Mouse (Mus musculus) spleen, adult 18-20 months (tissue): ENCODE results near the gene Hoxd10.

Source experiments
- DNase-seq, 2 experiments: peaks; one replicate each; pipeline ENCODE4 v3.0.0; 2022; ENCODE audit warnings: mixed read lengths in 2 of 2

Gene Hoxd10

GRCm38 (mm10) chr2:74732513-74733316, 41.0 kb downstream of the Hoxd10 start:
- no peak for DNase-seq

DNA sequence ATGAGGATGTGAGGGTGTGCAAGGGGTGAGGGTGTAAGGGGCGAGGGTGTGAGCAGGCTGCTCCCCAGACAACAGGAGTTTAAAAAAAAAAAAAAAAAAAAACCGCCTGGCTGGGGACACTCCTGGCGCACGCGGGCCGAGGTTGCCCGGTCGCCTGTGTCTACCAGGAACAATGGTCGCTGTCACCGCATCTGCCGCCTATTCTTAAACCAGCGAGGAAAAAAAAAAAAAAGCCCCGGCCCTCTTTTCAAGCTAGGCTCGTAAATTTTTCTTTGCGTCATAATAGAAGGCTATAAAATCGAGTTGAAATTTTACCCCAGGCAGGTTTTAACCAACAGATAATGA, 41.6 kb downstream of the Hoxd10 start:
- no peak for DNase-seq

- DNase-seq, result no peak
Observed at GRCm38 (mm10) chr2:74733765-74734164, 42.0 kb downstream of the Hoxd10 start.

GRCm38 (mm10) chr2:74734451-74734850, 42.7 kb downstream of the Hoxd10 start:
- no peak for DNase-seq

DNA sequence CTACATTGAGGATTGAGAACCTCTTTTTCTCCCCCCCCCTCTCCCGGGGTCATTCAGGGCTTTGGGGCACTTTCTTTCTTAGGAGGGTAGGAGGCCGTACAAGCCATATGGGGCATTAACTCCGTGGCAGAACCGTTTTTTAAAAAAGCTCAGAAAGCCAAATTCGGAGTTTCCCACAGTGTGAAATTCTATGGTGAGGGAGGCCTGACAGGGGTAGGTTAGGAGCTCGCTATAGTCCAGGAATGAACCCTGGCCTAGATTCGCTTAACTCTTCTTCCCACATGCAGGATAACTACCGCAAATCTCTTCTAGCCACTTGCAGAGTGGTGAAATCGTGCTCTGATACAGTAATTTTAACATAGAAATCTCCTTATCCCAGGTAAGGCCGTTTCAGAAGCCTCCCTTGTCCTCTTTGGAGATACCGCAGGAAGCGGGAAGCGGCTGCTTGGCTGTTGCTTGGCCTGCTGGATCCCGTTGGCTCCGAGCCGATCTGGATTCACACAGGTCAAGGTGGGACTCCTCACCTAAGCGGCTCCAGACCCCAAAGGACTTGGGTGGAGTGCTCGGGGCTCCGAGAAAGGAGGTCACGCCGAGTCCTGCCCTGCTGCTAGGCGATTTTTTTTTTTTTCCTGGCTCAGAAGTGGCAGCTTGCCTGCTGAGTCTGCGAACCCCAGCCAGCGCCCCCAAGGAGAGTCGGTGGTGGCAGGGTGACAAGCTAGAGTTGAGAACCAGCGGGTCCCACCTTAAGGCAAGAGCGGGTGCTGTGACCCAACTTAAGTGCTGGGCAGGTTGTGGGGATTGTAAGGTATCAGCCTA, 43.5 kb downstream of the Hoxd10 start:
- no peak for DNase-seq

DNA sequence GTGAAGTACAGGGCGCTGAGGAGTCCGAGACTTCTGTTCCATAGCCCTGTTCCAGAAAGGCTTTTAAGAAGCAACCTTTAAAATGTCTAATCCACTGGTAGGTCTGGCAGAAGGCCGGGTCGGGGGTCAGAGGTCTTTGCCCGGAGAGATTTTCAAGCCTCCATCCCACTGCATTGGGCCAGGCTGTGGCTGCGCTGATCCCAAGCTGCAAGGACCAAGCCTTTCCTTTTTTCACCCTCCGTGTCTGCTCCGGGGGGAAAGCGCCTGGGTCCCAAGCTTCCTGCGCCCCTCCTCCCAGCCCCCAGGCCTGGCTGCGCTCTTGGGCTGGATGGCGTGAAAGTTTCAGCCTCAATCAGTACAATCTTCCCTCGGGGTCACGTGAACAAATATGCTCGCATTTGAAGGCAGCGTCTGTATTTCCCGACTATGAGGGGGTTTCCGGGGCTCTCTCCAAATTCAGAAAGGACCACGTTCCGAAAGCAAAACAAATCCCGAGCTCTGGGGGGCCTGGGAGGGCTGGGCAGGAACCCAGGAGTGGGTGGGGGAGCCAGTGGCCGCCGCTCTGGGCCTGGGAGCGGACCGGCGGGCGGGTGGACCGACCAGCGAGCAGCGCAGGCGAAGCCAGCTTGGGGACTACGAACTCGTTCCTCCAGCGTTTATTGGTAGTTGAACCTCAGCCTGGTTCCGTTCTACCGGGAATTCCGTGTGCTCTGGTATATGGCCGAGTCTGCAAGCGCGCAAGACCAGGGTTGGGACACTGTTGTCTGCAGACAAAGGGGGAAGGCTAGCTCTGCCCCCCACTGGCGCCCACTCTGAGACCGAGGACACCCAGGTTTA, 44.3 kb downstream of the Hoxd10 start:
- DNase-seq, result no peak

GRCm38 (mm10) chr2:74736688-74737577, 45.2 kb downstream of the Hoxd10 start:
- no peak for DNase-seq

DNA sequence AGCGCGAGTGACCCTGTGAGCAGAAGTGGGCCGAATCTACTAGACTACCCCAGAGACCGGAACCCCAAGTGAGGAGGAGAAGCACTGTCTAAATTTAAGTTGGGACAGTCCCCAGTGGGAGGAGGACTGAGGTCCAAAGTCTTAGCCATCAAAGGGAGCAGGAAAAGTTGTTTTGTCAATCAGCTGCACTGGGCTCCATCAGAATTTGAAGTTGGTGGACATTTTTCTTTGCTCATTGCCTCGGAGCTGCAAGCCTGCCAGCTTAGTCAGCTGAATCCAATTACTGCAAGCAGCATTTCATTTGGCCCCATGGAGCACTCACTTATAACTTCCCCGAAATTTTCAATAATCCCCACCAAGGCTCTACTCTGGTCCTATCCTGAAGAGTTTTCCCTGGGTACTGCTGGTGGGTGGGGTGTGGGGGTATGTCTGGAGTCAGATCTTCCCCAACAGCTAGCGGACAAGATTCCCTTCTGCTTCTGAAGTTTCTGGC, 45.9 kb downstream of the Hoxd10 start:
- no peak for DNase-seq

GRCm38 (mm10) chr2:74738623-74739475, 47.1 kb downstream of the Hoxd10 start:
- no peak for DNase-seq

- no peak for DNase-seq
Observed at GRCm38 (mm10) chr2:74739476-74739800, 47.7 kb downstream of the Hoxd10 start.

GRCm38 (mm10) chr2:74739869-74740268, 48.1 kb downstream of the Hoxd10 start:
- DNase-seq, result no peak

DNA sequence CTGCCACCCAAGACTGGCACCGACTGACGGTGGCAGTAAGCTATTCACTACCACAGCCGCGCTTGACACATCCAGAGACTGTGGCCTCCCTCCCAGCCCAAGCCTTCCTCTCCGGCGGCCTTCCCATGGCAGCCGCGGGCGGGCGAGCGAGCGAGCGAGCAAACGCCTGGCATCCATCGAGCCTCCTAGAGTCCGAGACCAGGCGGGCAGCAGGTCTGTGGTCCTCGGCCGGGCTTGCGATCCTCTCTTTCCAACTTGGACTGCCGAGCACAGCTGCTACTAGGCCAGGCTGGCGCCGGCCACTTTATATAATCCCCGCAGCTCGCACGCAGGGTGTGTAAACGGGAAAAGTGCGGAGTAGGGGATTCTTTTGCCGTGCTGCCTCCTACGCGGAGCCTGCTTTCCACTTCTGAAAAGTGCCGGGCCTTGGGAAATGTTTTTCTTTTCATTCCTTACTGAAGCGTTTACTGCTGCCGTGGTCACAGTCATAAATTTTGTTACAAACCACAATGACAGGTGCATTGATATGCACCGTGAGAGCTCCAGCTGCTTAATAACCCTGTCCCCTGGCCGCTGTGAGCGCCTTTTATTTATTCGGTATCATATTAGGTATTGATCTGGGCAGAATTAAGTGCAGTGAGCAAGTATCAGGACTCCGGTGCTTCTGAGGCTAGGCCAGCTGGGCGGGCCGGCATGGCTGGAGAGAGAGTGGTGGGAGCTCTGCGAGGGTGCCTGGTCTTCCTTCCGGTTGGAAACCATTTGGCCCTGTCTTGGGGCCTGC, 48.8 kb downstream of the Hoxd10 start:
- DNase-seq, result no peak

DNA sequence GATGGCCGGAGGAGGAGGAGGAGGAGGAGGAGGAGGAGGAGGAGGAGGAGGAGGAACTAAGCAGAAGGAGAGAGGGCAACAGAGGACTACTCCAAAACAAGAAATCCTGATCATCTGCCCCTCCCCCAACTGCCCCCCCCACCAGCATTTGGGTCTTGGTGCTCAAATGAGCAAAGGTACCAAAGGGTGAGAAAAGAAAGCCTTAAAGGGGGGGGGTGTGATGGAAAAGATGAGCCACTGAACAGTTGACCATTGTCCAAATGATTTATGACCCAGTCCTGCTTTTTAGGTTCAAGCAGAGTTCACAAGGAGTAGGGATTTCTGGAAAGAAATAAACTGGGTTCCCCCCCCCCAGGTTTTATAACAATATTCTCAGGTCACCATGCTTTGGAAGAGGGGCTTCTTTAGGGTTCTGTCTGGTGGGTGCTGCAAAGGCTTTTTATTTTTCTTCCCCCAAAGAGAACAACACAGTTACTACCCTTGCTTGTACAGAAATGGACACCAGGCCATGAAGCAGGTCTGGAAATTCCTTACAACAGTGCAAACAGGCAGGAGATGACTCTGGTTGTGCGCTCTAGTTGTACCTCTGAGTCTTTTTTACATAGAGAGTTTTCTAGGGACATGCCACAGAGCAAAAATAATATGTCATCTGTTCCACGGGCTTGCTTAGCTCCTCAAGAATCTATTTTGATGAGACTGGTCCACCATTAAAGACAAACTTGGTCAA, 49.7 kb downstream of the Hoxd10 start:
- DNase-seq, result no peak

DNA sequence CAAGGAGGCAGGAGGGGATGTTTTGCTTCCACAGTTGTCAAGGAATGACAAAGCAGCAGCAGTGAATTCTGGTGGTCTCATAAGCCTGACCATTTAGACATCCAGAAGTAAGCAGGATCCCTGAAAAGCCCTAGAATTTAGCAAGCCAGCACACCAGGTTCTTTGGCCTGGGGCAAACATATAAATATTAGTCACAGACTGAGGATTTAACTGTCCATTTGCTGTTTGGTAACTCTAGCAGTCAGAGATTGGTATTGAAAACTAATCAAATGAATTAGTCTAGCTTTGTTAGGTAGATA, 50.2 kb downstream of the Hoxd10 start:
- DNase-seq, result no peak
